Mouse (Mus musculus): ENCODE results near the gene Ube2o.

The Ube2o gene

DNA sequence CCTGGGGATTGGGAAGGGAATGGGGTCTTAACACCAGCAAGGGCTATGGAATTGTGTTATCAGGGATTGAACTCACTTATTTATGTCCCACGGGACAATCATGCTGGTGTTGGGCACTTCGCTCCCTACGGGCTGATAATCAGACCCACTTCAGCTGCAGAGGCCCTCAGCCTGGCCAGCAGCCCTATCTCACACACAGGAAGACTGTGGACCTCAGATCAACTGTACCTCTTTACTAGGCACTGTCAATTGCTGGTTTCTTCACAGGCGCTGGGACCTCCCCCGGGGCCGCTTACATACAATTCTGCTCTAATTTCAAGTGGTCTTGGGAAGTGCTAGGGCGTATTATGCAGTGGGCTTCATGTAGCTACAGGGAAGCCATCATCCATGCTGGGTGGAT, 44.6 kb downstream of the Ube2o start:
- DNase-seq = no peak

DNA sequence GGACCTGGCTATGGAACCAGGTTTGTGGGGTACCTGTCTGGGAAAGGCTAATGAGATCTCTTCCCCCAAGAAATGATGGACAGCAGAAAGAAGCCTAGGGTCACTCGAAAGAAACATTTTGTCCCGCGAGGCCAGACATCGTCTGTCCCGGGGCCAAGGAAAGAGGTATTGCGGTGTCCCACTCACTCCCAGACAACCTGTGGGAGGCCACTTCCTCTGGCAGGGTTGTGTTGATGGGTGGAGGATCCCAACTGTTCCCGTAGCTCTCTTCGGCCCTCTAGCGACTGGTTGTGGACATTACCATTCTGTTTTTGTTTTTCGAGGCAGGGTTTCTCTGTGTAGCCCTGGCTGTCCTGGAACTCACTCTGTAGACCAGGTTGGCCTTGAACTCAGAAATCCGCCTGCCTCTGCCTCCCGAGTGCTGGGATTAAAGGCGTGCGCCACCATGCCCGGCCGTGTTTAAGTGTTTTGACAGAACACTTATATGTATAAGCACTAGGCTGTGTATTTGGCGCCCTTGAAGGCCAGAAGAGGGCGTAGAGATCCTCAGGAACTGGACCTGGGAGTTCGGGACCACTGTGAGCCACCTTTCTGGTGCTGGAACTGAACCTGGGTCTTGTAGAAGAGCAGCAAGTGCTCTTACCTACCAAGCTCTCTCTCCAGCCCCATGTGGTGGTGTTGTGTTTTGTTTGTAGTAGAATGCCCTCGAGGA, 46.9 kb downstream of the Ube2o start:
- DNase-seq = peak; percentile 76

DNA sequence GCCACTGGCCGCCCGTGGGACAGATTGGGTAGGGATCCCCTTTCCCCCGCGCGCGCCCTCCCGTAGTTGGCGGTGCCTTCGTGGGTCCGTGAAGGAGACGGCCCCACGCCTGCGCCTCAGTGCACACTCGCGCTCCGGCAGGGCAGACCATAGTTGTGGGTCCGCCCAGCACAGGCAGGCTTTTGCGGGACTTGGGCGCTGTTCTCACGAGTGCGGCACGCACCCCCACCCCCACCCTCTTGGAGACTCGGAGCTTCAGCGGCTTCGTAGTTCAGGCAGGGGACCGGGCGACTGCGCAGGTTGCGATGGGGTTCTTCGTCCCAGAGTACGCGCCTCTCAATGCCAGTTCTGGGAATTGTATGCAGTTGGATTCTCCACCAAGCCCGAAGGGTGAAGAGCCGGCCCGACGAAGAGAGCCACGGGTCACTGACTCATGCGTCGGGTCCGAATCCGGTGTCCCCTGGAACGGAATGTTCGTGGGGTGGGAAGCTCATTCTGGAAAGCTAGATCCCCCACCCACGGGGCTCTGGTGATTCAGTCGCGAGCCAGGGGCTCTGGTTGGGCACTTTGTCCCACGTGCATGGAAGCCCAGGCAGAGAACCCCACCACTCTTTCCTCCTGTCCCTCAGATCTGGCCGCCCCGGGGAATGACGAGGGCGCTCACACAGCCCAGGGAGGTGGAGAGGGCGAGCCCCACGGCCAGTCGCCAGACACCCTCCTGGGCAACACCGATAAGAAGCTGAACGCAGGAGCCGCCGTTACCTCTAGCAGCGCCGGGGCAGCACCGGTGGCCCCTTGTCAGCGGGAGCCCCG, 47.7 kb downstream of the Ube2o start:
- DNase-seq = no peak

DNA sequence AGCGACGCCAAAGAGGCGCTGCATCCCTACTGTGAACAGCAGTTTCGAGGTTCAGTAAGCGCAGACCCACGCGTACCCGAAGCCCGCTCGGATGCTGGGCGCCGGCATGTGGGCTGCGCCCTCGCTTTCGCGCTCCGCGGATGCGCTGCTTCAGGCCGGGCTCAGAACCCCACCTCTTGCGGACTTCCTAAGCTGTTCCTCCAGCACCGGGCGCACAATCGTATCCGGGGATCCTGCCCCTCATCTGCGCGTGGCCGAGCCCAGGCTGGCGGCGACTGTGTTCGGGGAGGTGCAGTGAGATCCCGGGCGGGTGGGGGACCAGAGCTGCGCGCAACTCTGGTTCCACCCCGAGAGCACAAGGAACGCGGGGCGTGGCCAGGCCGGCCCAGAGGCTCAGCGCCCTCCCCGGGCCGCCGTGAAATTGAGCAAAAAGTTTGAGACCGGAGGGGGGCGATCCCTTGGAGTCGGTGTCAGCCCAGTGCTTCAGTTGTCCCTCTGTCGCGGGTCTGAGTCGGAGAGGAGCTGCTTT, 48.4 kb downstream of the Ube2o start:
- peak; percentile 57 for DNase-seq

DNA sequence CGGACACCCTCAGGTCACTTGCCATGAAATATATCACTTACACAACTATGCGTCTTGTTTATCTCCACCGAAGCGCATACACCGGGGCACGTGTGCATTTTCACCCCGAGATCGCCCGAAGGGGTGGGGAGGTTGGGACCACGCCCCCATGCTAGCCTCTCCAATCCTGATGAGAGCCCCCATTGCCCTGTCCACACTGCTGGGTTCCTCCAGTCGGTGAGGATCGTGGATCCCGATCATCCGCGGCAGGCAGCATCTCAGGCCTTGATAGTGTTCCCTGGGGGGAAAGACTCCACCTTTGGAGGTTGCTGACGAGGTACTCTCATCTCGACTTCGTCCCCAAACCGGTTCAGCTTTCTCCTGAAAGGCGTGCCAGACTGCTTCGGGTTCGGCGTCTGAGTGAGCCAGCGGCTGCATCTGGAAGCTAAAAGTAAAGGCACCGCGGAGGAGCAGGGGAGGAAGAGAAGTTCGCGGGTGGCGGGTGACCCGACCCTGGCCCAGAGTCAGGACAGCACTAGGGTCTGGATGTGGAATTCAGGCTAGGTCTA, 48.9 kb downstream of the Ube2o start:
- peak; percentile 23 for DNase-seq

DNA sequence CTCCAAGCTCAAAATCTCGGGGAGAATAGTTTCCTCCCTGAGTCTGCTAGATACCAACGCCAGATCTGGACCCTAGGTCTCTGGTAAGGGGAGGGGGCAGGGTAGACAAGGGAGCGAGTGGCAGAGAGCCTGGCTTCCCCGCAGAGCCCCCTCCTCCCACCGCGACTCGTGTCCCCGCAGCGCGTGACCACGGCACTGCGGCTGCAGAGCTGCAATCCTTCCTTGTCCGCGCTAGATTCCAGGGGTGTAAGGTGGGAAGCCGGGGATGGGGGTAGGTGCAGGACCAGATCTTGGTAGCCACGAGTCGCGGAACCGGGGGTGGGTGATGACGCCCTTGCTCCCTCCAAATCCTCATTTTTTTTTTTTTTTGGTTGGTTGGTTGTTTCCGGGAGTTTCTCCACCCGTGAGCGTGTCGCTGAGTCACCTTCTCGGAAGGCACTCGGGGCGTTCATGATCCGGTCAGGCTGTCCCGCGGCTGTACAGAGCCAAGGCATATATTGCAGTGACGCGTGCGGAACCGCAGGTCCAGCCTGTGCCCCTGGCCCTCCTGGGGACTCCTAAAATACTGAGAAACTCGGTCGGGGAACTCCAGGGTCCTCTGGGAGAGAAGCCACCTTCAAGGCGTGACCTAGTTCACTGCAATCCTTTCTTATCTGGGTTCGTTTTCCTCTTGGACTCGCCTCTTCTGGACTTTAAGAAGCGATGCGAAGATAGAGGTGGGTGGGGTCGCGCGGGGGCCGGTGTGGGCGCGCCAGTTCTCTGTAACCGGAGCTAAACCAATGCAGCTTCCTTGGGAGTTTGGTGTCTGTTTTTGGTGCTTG, 49.7 kb downstream of the Ube2o start:
- DNase-seq = no peak

DNA sequence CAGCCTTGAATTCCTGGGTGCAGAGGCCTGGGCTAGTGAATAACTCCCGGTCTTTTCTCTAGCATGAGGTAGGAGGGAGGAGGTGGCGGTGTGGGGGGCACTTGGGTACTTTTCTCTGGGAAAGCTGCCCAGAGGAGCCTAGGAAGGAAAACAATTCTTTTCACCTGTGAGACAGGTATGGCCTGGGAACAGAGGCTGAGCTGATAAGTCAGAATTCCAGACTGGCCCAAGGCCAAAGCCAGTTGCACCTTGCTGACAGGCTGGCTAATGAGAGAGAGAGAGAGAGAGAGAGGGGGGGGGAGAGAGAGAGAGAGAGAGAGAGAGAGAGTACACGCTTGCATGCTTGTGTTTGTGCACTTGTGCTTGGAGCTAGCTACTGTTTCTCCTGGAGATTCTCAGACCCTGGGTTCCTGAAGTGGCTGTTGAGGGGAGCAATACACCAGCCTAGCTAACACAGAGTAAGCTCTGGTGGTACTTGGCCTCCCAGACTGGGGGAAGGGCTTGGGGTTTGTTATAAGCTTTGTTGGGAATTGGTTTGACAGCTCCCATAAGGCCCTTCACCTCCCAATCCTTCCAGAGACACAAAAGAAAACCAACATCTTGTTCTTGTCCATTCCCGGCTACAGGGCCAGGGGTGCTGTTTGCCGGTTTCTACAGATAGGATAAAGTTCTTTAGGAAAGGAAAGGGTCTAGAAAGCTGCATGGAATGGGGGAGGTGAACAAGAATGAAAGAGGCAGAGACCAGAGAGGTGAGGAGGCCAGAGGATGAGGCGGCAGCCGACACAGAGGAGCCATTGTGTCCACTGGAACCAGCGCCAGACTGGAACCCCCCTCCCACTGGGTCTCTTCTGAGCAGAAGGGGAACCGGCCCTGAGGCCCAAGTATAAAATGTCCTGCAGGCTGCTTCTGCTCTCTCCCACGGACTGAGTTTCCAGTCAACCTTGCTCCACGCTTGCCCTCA, 50.8 kb downstream of the Ube2o start, which contains the start of gene Sphk1:
Gene Sphk1, plus strand, starts transcription at position 739 of the 961 bp plus-strand sequence.
- DNase-seq = peak; percentile 28

DNA sequence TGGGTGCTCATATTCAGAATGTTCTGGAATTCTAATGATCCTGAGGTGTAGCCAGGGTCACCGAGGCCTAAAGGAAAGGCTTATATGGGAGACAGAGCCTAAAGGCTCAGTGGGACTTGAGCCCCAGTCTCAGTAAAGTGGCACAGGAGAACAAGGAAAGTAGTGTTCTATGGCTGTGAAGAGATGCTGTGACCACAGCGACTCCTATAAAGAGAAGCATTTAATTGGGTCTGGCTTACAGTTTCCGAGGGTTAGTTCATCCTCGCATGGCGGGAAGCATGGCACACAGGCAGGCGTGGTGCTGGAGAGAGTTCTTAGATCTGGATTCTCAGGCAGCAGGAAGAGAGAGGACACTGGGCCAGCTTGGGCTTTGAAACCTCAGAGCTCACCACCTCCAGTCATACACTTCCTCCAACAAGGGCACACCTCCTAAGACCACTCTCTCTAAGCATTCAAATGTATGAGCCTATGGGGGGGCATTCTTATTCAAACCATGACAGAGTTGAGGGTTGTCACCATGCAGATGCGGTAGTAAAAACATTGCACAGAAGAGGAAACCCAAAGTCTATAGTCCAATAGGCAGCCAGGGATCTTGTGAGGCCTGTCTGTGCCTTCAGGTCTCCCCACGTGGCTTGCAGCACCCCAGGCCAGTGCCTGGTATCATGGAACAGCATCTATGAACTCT, 52.5 kb downstream of the Ube2o start:
- no peak for DNase-seq

DNA sequence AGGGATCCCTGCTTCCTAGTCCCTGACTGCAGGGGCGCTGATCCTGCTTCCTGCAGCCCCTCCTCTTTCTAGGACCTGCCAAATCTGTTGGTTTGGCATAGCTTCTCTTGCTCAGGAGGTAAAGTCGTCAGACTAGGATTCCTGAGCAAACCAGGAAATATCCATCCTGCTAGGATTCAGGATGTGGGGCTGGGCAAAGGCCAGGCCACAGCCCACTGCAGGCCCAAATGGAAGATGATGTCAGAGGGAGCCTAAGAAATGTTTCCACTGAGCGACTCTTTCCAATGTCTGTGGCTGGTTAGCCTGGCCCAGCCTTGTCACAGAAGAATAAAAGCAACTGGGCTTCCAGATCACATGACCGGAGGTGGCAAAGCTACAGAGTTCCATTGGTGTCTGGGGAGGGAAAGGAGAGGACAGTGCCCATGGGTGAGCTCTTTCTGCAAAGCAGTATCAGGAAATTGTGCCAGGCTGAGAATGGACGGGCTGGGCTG, 57.5 kb downstream of the Ube2o start:
- DNase-seq = peak; percentile 35

DNA sequence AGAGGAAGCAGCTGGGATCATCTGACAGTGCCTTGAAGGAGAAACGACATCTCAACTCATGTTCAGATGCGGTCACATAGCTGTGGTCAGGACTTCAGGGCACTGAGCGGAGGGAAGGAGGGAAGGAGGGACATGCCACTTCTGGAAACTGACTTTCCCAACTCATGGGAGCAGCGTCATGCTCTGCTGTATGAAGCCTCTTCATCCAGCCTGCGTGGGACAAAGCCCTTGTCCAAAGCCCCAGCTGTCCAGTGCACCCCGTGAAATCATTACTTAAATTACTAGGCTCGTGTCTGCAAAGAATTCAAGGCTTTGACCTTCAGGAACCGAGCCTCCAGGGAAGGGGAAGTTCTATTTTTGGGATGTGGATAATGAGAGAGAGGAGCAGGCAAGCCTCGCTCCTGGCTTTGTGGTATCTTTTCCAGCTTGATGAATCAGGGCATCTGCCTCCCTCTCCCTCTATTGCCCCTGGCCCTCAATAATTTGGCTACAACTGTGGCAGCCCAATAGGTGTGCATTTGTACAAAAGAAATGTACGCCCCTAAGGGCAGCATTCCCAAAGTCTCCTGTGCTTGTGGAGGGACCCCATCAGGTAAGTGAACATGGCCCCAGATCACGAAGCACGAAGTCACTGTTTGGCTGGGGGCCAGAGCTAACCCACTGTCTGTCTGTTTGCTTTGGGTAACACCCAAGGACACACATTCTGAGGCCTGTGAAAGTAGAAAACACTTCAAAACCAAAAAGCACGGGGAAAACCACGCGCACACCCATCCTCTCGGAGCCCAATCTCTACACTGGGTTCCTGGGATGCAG, 58.2 kb downstream of the Ube2o start:
- peak; percentile 54 for DNase-seq

DNA sequence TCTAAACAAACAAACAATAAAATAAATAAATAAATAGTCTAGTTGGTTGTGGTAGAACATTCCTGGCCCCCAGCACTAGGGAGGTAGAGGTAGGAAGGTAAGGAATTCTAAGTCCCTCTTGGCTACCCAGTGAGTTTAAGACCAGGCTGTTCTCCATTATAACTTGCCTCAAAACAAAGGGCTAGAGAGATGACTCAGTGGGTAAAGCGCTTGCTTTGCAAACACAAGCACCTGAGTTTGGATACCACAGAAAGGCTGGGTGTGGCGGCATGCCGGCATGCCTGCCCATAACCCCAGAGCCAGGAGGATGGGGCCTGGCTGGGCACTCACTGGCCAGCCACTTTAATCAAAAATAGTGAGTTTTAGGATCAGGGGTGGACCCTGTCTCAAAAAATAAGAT, 59.2 kb downstream of the Ube2o start:
- no peak for DNase-seq

DNA sequence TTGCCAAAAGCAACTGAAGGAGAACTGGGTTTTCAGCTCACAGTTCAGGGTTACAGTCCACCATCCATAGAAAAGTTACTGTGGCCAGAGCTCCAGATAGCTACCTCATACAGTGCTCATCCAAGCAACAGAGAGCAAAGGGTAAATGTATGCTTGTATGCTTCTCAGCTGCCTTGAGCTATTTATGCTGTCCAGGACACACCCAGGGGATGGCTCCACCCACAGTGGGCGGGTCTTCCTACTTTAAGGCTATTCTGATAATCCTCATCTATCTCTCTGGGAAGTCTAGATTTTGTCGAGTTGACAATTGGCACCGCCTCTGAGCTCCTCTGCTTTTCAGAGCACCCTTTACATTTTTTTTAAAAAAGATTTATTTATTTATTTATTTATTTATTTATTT, 60.1 kb downstream of the Ube2o start:
- peak; percentile 38 for DNase-seq

DNA sequence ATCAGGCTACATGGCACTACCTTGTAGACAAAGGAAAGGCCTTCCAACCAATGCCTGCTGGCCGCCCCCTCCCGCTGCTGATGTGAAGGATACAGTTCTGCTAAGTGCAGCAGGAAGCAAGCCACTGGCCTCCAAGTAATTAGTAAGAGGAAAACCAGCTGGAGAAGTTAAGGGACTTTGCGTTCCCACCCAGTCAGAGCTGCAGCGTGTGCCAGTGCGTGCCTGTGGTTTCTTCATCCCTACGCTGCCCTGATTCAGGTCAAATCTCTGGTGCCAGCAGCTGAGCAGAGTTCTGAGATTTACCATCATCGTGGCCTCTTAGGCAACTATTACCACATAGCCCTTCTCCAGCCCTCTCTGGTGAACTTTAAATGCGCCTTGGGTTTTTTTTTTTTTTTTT, 62.8 kb downstream of the Ube2o start:
- no peak for DNase-seq

DNA sequence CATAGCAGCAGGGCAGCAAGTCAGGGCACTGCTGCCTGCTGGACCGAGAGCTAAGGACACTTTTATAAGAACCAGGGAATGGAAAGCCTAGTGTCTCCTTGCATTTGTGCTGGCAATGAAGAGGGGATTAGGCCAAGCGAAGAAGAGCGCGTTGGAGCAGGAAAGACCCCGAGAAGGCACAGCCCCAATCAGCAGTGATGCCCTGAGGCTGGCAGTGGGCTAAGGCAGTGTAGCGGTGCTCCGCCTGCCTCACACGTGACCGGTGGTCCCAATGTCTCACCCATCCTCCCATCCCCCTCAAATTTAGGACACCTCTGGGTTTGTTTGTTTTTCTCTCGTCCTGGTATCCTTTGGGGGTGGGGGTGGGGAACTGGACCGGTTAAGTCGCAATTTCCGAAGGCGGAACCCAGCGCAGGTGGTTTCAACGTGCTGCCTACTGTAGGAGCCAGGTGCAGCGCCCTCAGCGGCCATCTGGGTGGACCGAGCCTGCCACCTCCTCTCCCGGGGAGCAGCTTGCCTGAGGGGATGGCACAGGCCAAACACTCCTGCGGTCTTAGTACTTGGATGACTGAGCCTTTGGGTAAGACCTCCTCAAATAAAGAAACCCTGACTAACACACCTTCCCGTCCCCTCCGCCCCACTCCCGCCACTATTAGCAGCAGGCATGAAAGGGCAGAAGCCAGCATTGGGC, 65.8 kb downstream of the Ube2o start:
- DNase-seq = no peak

DNA sequence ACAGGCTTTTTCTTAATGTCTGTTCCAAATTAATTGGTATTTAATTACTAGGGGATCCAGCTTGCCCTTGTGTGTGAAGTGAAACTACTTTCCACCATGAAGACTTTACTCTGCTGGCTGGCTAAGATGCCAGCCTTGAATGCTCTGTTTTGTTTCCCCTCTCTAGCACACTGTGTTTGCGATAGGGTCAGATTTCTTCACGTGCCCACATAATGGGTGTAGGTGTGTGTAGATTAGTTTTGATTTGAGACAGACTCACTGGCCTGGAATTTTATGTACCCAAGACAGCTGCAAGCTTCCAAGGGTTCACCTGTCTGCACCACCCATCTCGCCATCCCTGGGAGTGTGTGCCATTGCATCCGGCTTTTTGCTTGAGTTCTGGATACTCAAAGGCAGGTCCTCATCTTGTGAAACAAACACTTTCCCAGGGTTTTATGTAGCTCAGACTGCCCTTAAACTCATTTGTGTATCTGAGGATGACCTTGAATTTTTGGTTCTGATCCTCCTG, 67.7 kb downstream of the Ube2o start:
- DNase-seq = no peak

DNA sequence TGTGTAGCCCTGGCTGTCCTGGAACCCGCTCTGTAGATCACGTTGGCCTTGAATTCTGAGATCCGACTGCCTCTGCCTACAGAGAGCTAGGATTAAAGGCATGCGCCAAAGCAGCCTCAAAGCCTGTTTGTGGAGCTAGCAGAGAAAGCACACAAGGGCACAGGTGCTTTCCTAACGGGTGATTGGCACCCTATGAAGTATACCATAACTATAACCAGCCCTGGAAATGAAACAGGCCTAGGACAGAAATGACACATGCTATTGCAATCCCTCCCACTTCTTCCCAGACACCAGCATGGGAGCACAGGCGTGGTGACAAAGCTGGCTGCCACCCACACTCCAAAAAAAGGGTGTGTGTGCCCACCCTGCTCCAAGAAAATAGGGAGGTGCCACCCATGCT, 68.3 kb downstream of the Ube2o start:
- DNase-seq = no peak

DNA sequence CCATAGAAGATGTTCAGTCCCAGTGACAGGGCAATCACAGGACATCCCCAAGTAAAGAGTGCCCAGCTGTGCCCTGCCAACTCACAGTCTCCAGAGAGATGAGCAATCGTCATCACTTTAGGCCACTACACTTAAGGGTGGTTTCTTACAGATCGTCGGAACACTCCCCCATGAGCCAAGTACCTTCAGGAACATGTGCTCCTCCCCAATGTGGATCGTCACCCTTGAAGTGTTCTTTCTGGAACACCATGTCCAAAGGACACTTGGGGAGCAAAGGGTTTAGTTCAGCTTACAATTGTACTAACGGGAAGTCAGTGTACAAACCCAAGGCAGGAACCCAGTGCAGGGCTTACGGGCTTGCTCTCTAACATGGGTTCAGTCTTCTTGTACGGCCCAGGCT, 69.1 kb downstream of the Ube2o start:
- DNase-seq = no peak

DNA sequence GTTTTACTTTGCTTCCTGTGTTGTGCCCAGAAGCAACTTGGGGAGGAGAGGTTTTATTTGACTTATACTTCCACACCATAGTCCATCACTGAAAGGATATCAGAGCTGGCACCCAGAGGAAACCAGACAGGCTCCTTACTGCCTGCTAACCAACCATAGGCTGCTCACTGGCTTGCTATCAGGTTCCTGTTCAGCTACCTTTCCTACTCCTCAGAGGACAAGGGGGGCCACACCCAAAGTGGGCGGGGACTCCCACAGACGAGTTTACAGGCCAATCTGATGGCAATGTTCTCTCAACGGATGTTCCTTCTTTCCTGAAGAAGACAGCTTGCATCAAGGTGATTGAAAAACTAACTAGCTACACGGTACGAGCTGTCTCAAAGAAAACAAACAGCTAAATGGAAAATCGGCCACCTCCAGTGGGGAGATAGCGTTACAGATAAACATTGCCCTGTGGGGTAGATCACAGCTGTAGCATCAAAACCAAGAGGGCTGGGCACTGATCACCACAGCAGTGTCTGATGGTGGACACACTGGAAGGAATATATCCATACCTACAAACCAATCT, 69.9 kb downstream of the Ube2o start:
- DNase-seq = no peak

DNA sequence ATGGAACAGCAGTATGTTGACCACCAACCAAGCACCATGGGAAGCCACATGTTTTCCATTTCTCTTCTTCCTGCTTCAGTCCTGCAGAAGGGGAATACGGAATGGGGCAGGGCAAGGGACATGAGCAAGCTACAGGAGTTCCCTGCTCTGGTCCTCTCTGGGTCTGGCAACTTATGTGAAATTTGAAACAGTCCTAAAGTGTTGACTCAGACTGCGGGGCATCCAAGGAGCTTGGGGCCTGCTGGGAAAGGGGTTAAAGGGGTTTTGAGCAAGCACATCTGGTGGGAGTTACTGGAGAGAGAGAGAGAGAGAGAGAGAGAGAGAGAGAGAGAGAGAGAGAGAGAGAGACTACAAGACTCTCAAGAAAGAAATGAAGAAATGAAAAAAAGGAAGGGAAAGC, 72.6 kb downstream of the Ube2o start:
- DNase-seq = no peak

Data from kidney, adult 9 months (tissue).